Mouse (Mus musculus): ENCODE results near the gene Trmt1l.
"Not testable (repeated sequence)": the region's sequence is repeated elsewhere in the genome, so short reads cannot be mapped to it uniquely, and the experiment has no call there.

Gene Trmt1l

DNA sequence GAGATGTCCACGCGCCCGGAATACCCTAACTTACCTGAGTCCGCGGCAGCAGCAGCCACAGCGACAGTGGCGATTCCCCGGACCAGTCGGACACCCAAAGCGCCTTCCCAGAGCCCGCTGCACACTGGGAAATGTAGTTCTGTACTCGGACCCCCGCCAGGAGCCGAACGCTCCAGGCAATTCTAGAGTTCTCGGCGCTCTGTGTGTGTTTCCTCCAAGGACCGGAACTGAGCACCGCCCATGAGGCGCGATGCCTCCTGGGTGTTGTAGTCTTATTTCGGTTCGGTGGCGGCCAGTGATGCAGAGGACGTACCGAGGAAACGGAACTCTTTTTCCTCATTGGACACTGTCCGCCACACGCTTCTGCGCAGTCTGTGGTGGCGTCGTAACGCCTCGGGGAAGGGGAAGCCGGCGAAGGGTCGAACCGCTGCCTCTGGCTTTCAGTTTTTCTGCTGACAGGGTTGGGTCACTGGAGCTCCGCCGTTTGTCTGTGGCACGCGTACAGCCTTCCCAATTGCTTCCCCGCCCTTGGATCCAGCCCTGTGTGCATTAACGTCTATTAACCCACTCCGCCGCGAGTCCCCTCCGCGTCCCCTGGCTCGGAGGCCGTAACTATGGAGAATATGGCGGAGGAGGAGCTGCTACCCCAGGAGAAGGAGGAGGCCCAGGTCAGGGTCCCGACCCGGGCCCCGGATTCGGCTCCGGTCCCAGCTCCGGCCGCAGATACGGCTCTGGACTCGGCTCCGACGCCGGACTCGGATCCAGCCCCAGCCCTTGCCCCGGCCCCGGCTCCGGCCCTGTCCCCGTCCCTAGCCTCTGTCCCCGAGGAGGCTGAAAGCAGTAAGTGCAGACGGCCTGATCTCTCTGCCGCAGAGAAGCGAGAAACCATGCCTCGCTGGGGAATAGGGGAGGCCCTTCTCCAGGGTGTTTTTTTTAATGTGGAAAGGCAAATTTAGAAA lies at the start of gene Trmt1l, which contains the start of gene Swt1:
Gene Trmt1l, plus strand, starts transcription at position 280 of the 959 bp plus-strand sequence.
Gene Swt1, minus strand, starts transcription at position 193 of the 959 bp plus-strand sequence.
- DNase-seq = peak; percentile 96

DNA sequence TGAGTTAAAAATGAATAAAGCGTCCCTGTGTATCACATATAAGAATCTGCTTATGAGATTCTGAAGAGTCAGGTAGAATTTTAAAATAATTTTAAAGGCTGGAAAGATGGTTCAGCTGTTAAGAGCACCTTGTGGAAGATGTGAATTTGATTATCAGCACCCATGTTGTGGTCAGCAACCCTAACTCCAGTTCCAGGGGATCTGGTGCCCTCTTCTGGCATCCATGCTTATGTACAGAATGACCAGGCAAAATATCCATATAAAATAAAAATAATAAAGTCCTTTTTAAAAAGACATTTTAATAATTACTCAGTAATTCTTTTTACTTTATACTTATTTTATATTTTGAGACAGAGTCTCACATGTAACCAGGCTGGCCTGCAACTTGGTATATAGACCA lies 38.3 kb upstream of the Trmt1l start:
- peak; percentile 31 for DNase-seq

DNA sequence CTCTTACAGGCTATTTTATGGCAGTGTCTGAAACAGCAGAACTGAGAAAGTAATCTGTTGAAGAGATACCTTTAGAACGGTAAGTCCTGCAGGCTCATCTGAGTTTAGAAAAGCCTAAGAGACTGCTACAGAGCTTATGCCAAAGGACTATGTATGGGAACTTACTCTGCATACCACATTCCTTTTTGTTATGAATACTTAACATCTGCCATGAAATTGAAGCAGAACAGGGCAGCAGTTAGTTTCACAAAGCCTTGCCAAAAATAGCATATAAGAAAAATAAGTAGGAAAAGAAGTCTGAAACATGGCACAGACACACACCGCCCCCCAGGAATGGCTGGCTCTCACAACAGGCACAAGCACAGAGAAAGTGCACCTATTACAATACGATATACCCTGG lies 18.5 kb upstream of the Trmt1l start:
- no peak for DNase-seq

DNA sequence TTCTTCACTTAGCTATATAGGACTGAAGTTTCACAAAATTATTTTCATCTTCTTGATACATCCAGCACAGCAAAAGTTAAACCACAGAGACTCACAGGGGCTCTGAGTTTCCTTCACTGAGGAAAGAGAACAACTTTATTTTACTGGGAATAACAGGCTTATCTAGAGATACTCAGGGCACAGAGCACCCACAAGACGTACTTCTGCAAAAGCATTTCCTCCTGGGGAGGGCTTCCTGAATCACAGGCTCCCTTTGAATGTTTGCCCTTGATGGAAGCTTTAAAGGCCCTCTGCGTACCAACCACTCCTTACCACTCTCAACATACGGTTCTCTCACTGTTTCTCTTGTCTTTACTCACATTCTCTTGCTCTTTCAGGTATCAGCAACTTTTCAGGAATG lies 6.2 kb upstream of the Trmt1l start:
- DNase-seq = no peak

DNA sequence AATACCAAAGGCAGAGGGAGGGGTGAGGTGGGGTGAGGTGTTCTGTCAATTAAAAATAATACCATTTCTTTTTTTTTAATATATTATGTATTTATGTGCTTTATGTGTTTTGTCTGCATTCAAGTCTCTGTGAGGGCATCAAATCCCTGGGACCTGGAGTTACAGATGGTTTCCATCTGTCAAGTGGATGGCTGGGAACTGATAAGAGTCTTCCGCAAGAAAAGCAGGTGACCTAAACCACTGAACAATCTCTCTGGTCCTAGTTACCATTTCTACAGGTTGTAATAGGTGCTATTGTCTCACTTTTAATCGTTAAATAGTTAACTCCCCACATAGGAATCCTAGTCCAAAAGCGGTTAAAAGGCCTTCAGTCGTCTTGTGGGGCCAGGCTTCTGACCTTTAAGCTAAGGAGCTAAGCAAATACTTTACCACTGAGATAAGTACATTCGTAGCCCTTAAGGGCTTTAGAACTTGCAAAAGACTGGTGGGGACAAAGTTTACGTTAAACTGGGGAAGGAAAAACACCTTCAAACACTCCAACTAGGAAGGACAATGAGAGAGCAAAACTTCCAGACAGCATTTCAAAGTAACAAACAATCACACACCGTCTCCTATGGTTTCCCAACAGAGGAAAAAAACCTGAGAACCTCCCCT lies 1.3 kb upstream of the Trmt1l start:
- DNase-seq = no peak

DNA sequence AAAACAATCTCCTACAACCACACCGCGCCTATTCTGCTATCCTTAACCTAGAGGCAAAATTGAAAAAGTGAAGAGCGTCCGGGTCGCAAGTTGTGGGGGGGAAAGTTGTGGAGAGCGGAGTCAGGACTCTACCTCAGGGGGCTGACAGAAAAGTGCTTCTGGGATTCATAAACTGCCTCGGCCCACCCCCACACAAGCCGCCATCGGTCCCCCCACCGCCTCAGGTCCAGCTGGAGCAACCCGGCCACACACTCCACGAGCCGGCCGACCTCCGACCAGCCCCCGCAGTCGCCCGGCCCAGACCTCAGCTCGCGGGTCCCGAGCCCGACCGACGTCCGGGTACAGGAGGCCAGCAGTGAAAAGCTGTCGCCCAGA lies 467 bp upstream of the Trmt1l start:
- no peak for DNase-seq

DNA sequence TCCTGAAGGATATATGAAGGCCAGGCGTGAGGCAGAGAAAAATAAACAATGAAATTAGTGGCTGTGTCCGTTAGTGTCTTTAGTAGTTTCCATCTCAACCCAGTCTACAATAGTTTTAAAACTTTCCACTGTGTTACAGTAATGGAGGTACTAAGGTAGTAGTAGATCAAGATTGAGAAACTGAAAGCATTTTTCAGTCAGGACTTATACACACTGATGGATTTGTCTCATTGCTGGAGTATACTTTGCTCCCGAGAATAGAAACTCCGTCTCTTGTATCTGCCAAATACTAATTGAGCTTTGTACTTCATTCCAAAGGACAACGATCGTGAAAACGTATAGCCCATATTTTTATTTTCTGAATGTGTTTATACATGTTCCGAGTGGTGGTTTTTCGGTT lies 974 bp downstream of the Trmt1l start:
- DNase-seq = no peak

DNA sequence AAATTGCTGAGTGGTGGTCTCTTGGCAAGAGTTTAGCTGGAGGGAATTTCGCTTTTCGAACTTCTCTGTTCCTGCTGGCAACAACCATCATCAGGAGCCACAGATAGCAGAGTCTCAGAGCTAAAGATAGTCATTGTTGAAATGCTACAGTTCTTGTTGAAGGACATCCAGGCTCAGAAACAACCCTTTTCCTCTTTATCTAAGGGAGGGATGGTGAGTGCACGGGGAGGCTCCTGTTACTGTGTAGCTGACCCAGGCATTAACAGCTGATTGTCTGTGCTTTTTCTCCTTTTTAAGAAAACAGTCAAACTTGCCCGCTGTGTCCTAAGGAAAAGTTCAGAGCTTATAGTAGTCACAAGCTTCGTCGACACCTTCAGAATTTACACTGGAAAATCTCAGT lies 7.1 kb downstream of the Trmt1l start:
- DNase-seq = no peak

DNA sequence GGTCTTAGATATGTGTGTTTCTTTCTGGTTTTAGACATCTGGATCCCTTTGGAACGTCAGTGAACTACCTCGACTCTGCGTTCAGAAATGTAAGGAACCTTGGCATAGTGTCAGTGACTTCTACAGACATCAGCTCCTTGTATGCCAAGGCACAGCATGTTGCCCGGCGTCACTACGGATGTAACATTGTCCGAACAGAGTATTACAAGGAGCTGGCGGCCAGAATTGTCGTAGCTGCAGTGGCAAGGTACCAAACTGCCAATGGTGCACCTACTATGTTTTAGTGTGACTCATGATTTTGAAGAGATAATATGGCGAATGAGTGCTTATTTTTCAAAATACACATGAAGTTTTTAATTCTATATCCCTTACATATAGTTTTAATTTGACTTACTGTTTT lies 21.5 kb downstream of the Trmt1l start:
- DNase-seq = no peak

DNA sequence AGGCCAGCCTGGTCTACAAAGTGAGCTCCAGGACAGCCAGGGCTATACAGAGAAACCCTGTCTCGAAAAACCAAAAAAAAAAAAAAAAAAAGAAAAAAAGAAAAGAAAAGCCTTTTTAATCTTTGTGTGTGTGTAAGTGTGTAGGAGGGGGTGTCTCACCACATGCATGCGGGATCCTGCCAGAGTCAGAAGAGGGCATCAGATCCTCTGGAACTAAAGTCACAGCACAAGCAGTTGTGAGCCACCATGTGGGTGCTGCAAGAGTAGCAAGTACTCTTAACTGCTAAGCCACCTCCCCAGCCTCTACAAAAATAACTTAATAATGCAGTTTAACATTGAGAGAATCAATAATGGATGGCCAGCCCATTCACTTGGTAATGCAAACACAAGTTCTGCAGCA lies 22.5 kb downstream of the Trmt1l start:
- DNase-seq = no peak

DNA sequence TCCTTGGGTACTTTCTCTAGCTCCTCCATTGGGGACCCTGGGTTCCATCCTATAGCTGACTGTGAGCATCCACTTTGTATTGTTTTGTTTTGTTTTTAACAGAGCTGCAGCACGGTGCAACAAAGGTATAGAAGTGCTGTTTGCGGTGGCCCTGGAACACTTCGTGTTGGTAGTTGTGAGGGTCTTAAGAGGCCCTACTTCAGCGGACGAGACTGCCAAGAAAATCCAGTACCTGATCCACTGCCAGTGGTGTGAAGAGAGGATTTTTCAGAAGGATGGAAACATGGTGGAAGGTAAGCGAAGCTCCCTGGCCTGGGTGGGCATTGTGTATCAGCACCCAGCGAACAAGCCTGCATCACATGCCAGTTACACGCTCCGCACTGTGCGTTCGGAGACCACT lies 23.6 kb downstream of the Trmt1l start:
- no peak for DNase-seq

DNA sequence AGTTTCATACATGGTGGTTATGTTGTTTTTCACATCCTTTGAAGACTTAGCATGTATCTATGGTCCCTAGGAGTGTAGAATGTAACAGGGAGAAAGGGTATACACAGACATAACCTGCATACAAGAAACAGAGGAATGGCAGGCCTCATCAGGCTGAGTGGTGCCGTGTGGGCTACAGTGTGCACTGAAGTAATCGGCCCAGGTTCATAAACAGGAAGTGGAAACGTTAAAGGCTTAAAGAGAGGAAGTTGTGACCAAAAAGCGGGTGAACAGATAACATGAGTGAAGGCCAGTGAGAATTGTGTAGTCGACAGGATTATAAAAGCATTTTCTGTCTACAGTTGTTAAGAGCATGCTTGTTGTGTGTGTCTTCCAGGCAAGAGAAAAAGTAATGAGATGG lies 28.7 kb downstream of the Trmt1l start:
- no peak for DNase-seq

DNA sequence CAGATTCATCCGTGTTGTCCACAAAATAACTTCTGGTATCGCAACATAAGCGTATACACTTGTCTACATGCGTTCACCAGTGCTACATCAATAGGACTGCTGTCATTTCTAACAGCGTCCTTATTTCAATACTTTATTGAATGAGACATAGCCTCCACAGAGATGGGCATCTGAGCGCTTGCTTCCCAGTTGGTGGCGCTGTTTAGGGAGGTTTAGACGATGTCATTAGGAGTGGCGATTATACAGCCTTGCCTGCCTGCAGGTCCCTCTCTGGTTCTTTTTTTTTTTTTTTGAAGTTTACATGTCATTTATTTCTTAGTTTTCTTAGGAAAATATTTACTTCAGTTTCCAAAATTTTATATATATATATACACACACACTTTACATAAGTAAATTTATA lies 32.9 kb downstream of the Trmt1l start:
- DNase-seq = no peak

DNA sequence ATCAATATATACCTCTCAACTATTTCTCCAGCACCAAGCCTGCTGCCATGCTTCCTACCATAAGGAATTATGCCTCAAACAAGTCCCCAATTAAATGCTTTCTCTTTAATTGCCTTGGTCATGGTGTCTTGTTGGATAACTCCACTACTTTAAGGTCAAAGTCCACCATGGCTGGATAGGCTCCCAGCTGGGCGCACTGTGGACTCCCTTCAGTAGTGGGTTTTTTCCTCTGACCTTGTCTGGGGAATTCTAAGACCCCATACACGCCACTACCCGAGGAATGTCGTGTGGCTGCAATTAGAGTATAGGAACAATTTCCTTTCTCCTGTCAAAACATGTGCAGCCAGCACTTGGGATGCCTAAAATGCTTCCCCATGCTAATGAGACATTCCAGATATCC lies 36.6 kb downstream of the Trmt1l start:
- no peak for DNase-seq

DNA sequence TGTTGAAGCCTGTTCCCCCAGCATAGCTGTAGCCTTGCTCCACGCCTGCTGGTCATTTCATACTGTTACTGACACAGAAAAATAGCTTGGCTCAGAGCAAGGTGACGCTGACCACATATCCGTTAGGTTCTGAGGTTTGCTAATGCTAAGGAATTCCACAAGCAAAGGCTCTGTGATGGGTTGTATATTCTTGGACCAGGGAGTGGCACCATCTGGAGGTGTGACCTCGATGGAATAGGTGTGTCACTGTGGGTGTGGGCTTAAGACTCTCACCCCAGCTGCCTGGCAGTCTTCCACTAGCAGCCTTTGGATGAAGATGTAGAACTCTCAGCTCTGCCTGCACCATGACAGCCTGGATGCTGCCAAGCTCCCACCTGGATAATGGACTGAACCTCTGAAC lies 38.2 kb downstream of the Trmt1l start:
- DNase-seq = no peak

DNA sequence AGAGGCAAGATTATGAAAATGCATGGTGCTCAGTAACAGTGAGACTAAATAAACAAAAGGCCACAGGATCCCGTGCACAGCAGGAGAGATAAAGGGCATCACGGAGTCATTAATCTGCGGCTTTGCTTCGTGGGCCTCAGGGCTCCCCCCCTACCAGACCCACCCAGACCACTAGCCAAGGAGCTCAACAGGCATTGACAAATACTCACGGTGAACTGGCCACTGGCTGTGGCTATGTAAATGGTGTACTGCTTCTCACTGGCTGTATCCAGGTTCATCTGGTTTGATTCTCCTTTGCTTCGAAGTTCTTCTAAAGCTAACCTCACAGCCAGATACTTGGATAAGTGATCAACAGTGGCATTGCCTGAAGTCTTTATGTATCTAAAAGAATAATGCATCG lies 43.1 kb downstream of the Trmt1l start:
- no peak for DNase-seq

DNA sequence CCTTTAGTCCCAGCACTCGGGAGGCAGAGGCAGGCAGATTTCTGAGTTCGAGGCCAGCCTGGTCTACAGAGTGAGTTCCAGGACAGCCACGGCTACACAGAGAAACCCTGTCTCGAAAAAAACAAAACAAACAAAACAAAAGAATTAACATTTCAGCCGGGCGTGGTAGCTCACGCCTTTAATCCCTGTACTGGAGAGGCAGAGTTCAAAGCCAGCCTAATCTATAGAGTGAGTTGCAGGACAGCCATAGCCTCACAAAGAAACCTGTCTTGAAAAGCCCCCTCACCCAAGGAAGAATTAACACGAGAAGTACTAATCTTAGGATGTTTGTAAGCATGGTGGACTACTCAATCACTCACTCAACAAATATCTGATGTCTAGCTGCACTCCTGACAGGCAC lies 44.0 kb downstream of the Trmt1l start:
- DNase-seq = not testable (repeated sequence)

DNA sequence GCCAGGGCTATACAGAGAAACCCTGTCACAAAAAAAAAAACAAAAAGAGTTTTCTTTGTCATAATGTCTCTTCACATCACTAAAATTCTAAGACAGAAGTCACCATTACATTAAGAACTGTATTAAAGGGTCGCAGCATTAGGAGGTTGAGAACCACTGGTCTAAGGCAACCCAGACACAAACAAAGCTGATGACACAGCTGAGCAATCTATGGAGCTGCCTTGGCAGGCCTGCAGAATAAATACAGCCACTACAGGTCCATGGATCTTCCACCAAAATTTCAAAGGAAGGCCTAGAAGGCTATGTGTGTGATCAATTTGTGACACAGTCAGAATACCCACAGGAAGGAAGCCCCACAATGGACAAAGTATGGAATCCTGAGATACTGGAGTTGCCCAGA lies 54.2 kb downstream of the Trmt1l start:
- no peak for DNase-seq

DNA sequence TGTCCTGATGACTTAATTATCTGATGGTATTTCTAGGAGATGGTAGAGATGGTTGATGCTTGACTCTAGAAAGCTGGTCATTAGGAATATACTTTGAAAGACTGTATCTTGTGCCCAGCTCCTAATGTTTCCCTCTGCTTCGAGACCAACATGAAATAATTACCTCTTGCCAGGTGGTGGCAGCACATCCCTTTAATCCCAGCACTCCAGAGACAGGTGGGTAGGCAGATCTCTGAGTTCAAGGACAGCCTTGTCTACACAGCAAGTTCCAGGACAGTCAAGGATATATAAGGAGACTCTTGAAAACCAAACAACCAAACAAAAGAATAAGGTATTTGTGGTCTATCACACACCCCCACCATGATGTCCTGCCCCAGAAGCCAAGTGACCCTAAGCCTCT lies 55.2 kb downstream of the Trmt1l start:
- DNase-seq = peak; percentile 26

DNA sequence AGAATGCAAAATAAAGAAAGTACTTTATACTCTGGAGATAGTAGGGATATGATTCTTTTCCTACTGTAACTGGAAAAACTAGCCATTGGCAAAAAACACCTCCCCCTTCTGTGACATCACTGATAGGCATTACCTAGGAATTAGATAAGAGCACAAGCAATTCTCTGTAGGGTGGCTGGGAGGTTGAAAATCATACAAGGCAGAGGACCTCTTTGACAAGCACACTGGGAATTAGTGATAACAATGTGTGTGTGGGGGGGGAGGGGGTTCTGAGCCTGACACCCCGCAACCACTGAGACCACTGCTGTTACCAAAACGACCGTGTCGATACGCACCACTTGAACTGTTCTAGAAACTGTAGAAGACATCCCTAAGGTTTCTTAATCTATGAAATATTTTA lies 56.4 kb downstream of the Trmt1l start:
- no peak for DNase-seq

DNA sequence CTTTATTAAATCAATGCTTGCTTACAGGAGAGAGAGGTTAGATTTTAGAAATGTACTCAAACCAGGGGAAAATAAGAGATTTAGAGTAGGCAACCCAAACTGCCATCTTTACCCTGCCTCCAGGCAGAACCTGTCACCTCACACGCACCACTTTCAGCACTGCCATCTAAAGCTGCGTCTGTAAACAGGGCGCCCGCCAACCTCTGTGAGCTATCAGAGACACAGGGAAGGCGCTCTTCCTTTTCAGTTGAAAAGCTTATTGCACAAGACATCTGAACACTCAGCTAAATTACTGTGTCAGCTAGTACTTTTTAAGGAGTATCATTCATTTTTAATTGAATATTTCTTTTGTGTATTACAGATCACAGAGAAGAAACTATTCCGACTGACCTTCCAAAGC lies 61.5 kb downstream of the Trmt1l start:
- peak; percentile 34 for DNase-seq

DNA sequence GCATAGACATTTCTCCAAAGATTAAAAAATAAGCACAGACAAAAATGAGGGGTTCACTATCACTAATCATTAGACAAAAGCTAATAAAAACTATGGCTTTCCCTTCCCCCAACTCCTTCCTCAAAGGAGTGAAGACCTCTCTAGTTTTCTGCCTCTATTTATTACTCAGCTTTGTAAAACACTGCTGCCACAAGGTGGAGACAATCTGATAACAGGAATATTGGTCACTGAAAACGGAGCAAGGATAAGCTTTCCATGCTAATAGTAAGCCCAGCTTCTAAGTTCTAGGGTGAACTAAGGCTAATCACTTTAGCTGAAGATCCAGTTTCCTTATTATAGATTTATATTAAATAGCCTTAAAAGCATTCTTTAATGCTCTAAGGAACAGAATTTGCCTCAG lies 64.1 kb downstream of the Trmt1l start:
- no peak for DNase-seq

DNA sequence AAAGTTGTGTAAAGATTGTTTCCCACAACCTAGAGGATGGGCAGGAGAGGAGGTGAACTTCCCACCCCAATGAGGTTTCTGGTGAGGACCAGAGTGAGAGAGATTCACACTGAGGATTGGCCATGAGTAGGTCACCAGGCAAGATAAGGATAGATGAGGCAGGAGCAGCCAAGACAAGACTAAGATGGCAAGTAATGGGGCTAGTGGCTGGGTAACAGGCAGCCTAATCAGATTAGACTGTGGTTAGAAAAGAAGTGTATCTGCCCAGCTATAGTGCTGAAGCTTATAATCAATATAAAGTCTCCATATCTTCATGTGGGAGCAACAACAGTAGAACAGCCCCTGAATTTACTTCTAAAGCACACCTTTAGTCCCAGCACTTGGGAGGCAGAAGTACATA lies 65.5 kb downstream of the Trmt1l start:
- no peak for DNase-seq

DNA sequence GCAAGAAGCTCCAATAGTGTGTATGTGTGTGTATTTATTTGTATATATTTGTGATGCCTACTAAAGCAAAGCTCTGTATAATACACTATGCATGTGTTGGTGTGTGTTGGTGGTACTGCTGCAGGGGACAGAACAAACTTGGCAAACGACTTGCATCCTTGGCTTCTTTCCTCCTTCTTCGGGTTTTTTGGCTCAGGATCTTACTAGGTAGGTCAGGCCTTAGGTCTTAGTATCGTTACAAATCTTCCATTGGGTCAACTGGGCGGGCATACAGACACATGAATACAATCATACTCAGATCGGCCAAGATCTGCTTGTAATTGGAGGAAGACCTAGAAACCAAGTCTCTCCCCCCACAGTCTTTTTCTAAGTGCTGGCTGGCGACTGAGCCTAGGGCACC lies 66.4 kb downstream of the Trmt1l start:
- DNase-seq = no peak
